Mouse (Mus musculus) midbrain, embryonic 11.5 days (tissue): ENCODE results near the gene Carm1. TPM values are rescaled to one million over a fixed set of nuclear protein-coding genes. Genes with fewer than 3 reads are reported as not detected.

Experiments
- ATAC-seq: fragments of 200-750 bp; cut with Nextera tagmentation; 2 replicates; pipeline ENCODE4 v1.8.0; 2017; ENCODE audit warnings: moderate TSS enrichment, moderate library complexity; ENCODE audit not compliant: low FRiP score
- DNase-seq: peaks from one replicate; pipeline ENCODE4 v3.0.0; 2015; ENCODE audit warnings: low spot score; ENCODE audit errors: missing footprints
- H3K27ac ChIP-seq: fragments of 300-500 bp; sonication (generic); 2 replicates; pipeline ENCODE4 v1.5.1; 2014; ENCODE audit warnings: low read depth, low read length
- H3K27me3 ChIP-seq: fragments of 300-500 bp; sonication (generic); 2 replicates; pipeline ENCODE4 v1.6.1; 2014; ENCODE audit warnings: mild to moderate bottlenecking, low read length, moderate library complexity, mixed read lengths; ENCODE audit not compliant: control insufficient read depth, insufficient read depth
- H3K36me3 ChIP-seq: fragments of 300-500 bp; sonication (generic); 2 replicates; pipeline ENCODE4 v1.6.1; 2014; ENCODE audit warnings: mild to moderate bottlenecking, low read length, moderate library complexity, mixed read lengths; ENCODE audit not compliant: control insufficient read depth, insufficient read depth
- H3K4me1 ChIP-seq: fragments of 300-500 bp; sonication (generic); 2 replicates; pipeline ENCODE4 v1.6.1; 2014; ENCODE audit warnings: low read length; ENCODE audit not compliant: control insufficient read depth, insufficient read depth
- H3K4me2 ChIP-seq: fragments of 300-500 bp; sonication (generic); 2 replicates; pipeline ENCODE4 v1.6.1; 2014; ENCODE audit warnings: mild to moderate bottlenecking, moderate library complexity
- H3K4me3 ChIP-seq: fragments of 300-500 bp; sonication (generic); 2 replicates; pipeline ENCODE4 v1.5.1; 2014; ENCODE audit warnings: low read depth, low read length
- H3K9ac ChIP-seq: fragments of 300-500 bp; sonication (generic); 2 replicates; pipeline ENCODE4 v1.6.1; 2014; ENCODE audit warnings: low read length
- H3K9me3 ChIP-seq: fragments of 300-500 bp; sonication (generic); 2 replicates; pipeline ENCODE4 v1.6.1; 2016; ENCODE audit warnings: low read length; ENCODE audit not compliant: control insufficient read depth
- WGBS: fragments of 180-500 bp; shearing (Covaris S2); extraction: QIAGEN DNeasy Blood & Tissue Kit; methylation state at CpG from one replicate; pipeline ENCODE4 v1.1.7; 2014; 5-methylcytosine and 5-hydroxymethylcytosine counted together
- polyA plus RNA-seq: library from polyadenylated mRNA; unstranded; fragments of >200 nt; fragmentation: Nextera tagmentation; extraction: Ambion mirVana; gene quantifications from 2 replicates; pipeline ENCODE4 v1.2.1, GENCODE M21; 2014

Carm1 gene
- polyA plus RNA-seq, 1 experiment from 2014 or later: 63.1 TPM

DNA sequence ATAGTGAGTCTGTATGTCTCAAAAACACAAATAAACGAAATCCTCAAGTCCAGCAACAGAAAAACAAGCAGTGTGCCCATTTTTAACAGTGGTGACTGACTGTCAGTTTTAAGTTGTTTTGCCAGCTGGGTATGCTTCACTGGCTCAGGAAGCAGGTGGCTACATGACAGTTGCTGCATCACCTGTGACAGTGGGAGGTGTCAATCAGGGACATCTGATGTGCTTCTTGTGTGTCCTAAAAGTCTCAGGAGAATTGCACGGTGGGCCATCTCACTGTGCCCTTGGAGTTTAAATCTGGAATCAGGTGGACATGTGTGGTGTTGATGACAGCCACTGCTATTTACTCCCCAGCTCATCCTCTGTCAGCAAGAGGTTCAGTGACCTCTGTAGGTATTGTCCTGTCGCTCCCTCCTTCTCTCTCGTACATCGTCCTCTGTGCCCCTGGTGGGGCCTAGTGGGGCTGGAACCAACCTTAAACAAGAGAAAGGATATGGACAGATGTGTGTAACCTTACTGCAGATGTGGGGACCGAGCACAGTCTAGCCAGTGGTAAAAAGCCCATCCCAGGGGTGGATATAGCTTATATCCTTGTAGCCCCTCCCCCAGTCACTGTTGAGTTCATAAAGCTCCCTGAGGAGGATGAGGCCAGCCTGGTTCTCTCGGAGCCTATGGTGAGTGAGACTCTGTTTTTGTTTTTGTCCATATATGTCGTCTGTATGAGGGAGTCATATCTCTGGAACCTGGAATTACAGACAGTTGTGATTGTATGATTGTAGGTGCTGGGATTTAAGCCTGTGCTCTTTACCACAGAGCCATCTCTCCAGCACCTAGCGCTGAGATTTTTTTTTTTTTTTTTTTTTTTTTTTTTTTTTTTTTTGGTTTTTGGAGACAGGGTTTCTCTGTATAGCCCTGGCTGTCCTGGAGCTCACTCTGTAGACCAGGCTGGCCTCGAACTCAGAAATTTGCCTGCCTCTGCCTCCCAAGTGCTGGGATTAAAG lies 78.9 kb downstream of the Carm1 start:
- Histone ChIP-seq H3K4me3 (no peak overlapping the region), H3K36me3 (no peaks in the 10 kb centered on the region), H3K9me3 (no peaks in the 10 kb centered on the region), H3K27ac (no peak overlapping the region), H3K9ac (no peak overlapping the region), H3K27me3 (no peaks in the 10 kb centered on the region), H3K4me1 (no peaks in the 10 kb centered on the region), H3K4me2 (no peak overlapping the region)
- WGBS: 90% methylated on average over 10 of the region's 10 CpGs
- no peak for ATAC-seq
- DNase-seq: no peak

DNA sequence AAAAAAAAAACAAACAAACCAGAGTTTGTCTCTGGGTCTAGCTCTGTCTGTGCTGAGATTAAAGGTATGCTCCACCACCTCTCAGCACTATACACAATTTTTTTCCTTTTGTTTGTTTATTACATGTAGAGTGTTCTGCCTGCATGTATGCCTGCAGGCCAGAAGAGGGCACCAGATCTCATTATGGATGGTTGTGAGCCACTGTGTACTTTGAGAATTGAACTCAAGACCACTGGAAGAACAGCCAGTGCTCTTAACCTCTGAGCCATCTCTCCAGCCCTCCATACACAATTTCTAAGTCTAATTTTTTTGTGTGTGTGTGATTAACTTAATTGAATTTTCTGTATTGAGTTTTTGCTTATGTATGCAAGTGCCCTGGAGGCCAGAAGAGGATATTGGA lies 79.9 kb downstream of the Carm1 start:
- no peak for ATAC-seq
- H3K36me3 ChIP-seq: no peaks in the 10 kb centered on the region
- no peaks in the 10 kb centered on the region for H3K4me1 ChIP-seq
- H3K27me3 ChIP-seq: no peaks in the 10 kb centered on the region
- H3K27ac ChIP-seq: no peak overlapping the region
- no peak for DNase-seq
- H3K4me2 ChIP-seq: no peak overlapping the region
- no peak overlapping the region for H3K4me3 ChIP-seq
- H3K9ac ChIP-seq: no peak overlapping the region
- H3K9me3 ChIP-seq: no peaks in the 10 kb centered on the region

DNA sequence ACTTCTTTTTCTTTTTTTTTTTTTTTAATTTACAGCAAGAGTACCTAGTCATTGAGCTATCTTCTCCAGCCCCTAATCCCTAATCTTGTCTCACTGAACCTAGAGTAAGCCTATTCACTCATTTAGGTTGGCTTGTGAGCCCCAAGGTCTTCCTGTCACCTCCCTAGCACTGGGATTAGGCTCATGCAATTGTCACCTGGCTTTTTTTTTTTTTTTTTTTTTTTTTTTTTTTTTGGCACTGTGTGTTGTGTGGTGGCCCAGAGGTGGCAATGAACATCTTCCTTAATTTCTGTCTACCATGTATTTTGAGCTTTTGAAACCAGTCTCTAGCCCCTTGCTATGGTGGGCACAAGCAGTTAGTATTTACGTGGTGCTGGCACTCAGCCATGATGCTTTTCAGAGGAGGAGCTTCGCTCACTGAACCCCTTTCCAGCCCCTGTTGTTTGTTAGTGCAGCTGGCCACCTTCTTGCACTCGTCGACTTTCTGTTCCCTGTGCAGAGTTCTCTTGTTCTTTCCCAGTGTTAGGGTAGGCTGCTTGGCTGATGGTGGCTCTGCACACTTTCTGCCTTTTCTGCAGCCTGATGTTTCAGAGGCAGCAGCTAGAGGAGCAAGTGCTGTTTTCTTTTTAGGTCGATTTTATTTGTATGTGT lies 80.6 kb downstream of the Carm1 start:
- Histone ChIP-seq H3K27me3 (no peaks in the 10 kb centered on the region), H3K4me3 (no peak overlapping the region), H3K4me1 (no peaks in the 10 kb centered on the region), H3K9me3 (no peaks in the 10 kb centered on the region), H3K27ac (no peak overlapping the region), H3K4me2 (no peak overlapping the region), H3K36me3 (no peaks in the 10 kb centered on the region), H3K9ac (no peak overlapping the region)
- 92% methylated on average over 5 of the region's 5 CpGs for WGBS
- DNase-seq (no peak), ATAC-seq (no peak)

DNA sequence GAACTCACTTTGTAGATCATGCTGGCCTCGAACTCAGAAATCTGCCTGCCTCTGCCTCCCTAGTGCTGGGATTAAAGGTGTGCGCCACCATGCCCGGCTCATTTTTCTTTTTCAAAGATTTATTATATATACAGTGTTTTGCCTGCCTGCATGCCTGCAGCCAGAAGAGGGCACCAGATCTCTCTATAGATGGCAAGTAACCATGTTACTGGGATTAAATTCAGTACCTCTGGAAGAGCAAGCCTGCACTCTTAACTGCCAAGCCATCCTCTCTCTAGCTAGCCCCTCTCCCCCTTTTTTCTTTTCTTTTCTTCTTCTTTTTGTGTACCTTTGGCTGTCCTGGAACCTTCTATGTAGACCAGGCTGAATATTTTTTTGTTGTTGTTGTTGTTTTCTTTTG lies 84.0 kb downstream of the Carm1 start:
- 89% methylated on average over 3 of the region's 3 CpGs for WGBS
- no peak overlapping the region for H3K4me3 ChIP-seq
- peak; percentile 88 for DNase-seq
- no peaks in the 10 kb centered on the region for H3K4me1 ChIP-seq
- H3K27ac ChIP-seq: no peak overlapping the region
- no peak overlapping the region for H3K9ac ChIP-seq
- H3K4me2 ChIP-seq: no peak overlapping the region
- H3K27me3 ChIP-seq: no peaks in the 10 kb centered on the region
- no peak for ATAC-seq
- H3K36me3 ChIP-seq: peaks cover 3% of the 10 kb centered on the region; the same call in 1 of the 2 replicates
- H3K9me3 ChIP-seq: no peaks in the 10 kb centered on the region

DNA sequence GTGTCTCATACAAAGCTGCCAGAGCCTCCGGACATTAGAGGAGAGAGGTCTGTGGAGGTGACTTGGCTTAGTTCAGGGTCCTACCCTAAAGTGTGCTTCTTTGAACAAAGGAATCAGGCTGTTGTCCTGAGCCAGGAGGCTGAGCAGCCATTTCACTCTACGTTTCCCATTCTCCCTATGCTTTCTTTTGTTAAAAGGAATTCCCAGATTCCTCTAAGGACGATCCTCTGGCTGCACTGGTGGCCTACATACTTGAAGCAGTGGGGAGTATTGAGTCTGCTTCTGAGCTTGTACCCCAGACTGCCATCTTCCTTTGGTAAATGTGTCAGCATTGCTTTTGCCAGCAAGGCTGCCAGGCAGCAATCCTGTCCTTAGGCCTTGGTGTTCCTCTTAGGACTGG lies 86.4 kb downstream of the Carm1 start:
- H3K9me3 ChIP-seq: no peaks in the 10 kb centered on the region
- no peak for DNase-seq
- peaks cover 17% of the 10 kb centered on the region for H3K36me3 ChIP-seq
- WGBS: 75% methylated on average over 3 of the region's 3 CpGs
- H3K4me2 ChIP-seq: no peak overlapping the region
- no peak overlapping the region for H3K4me3 ChIP-seq
- no peak for ATAC-seq
- no peaks in the 10 kb centered on the region for H3K27me3 ChIP-seq
- no peak overlapping the region for H3K9ac ChIP-seq
- no peak overlapping the region for H3K27ac ChIP-seq
- H3K4me1 ChIP-seq: no peaks in the 10 kb centered on the region

DNA sequence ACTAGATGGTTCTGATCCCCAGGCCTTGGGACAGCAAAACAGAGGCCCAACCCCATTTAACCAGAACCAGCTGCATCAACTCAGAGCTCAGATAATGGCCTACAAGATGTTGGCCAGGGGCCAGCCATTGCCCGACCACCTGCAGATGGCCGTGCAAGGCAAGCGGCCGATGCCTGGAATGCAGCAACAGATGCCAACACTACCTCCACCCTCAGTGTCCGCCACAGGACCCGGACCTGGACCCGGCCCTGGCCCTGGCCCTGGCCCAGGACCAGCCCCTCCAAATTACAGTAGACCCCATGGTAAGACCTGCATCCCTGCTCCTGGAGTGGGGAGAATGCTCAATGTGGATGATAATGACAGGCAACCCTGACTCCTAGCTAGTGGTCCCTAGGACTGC lies 88.9 kb downstream of the Carm1 start:
- DNase-seq (no peak), ATAC-seq (no peak)
- H3K4me3 ChIP-seq: no peak overlapping the region
- H3K27ac ChIP-seq: no peak overlapping the region
- H3K36me3 ChIP-seq: peaks cover 35% of the 10 kb centered on the region
- H3K4me1 ChIP-seq: no peaks in the 10 kb centered on the region
- WGBS: 91% methylated on average over 7 of the region's 7 CpGs
- H3K9ac ChIP-seq: no peak overlapping the region
- H3K9me3 ChIP-seq: no peaks in the 10 kb centered on the region
- no peak overlapping the region for H3K4me2 ChIP-seq
- H3K27me3 ChIP-seq: no peaks in the 10 kb centered on the region

DNA sequence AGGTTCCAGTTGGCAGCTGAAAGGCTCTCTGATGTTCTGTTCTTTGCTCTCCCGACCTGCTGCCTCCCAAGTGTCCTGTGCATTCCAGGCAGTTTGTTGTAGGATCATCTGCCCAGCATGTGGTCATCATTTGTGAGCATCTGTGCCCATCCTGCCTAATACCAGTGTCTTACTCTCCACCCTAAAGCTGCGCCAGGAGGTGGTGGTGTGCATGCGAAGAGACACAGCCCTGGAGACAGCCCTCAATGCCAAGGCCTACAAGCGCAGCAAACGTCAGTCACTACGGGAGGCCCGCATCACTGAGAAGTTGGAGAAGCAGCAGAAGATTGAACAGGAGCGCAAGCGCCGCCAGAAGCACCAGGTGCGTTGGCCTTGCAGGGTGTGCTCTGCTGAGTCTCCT lies 92.3 kb downstream of the Carm1 start:
- 93% methylated on average over 11 of the region's 11 CpGs for WGBS
- H3K36me3 ChIP-seq: peaks cover 60% of the 10 kb centered on the region

More for the DNA sequence above, 92.3 kb downstream of the Carm1 start:
- H3K4me2 ChIP-seq: no peak overlapping the region
- H3K4me1 ChIP-seq: no peaks in the 10 kb centered on the region
- H3K4me3 ChIP-seq: no peak overlapping the region
- H3K27ac ChIP-seq: no peak overlapping the region
- ATAC-seq (no peak), DNase-seq (no peak)
- no peak overlapping the region for H3K9ac ChIP-seq
- no peaks in the 10 kb centered on the region for H3K27me3 ChIP-seq
- H3K9me3 ChIP-seq: no peaks in the 10 kb centered on the region
